Mouse (Mus musculus) adipocyte (in vitro differentiated cells): Measurements from ENCODE around the gene Frrs1.

Experiments
- DNase-seq: peaks from one replicate; pipeline ENCODE4 v3.0.0-alpha.2; 2016; ENCODE audit warnings: low spot score

Frrs1 gene

GRCm38 (mm10) chr3:116914374-116914773 is 55.1 kb downstream of the Frrs1 start:
- DNase-seq: no peak

GRCm38 (mm10) chr3:116914931-116915330 is 55.7 kb downstream of the Frrs1 start:
- peak; percentile 45 for DNase-seq

- DNase-seq: no peak
These were observed 57.8 kb downstream of the Frrs1 start for GRCm38 (mm10) chr3:116917016-116917415.

DNA sequence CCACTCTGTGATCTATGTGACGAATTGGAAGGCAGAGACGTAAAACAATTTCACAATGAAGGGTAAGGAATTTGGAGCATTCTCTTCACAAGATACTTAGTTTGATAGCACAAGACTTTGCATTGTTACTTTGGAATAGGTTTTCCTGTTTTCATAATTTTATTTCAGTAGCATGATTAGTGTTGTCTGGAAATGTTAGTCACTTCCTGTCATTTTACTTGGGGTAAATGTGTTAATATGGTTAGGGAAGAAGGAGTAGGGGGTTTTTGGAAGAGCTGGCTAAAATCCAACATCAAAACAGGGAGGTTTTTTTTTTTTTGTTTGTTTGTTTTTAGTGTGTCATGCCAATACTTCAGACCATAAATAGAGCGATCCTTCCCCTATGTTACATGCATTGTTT is 62.3 kb downstream of the Frrs1 start:
- DNase-seq: no peak

DNA sequence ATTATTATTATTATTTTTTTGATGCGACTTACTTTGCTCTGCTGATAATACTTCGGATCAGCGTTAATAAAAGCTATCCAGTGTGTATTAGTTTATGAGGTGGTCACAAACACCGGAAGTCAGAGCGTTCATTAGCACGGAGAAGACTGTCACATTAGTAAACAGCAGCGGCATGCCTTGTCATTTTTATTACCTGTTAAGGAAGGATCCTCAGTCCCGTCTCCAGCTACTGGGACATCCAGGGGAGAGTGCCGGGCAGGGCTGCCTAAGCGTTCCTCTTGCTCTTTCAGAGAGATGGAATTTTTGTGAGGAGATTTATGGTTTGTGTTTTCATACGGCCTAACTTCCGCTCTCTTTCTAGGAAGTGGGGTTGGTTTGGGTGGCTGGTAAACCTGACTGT is 63.8 kb downstream of the Frrs1 start:
- DNase-seq: no peak

- no peak for DNase-seq
These were observed 69.7 kb downstream of the Frrs1 start for GRCm38 (mm10) chr3:116928994-116929393.

- DNase-seq: no peak
These were observed 73.9 kb downstream of the Frrs1 start for GRCm38 (mm10) chr3:116933158-116933557.

GRCm38 (mm10) chr3:116936934-116937691 is 77.8 kb downstream of the Frrs1 start:
- no peak for DNase-seq

DNA sequence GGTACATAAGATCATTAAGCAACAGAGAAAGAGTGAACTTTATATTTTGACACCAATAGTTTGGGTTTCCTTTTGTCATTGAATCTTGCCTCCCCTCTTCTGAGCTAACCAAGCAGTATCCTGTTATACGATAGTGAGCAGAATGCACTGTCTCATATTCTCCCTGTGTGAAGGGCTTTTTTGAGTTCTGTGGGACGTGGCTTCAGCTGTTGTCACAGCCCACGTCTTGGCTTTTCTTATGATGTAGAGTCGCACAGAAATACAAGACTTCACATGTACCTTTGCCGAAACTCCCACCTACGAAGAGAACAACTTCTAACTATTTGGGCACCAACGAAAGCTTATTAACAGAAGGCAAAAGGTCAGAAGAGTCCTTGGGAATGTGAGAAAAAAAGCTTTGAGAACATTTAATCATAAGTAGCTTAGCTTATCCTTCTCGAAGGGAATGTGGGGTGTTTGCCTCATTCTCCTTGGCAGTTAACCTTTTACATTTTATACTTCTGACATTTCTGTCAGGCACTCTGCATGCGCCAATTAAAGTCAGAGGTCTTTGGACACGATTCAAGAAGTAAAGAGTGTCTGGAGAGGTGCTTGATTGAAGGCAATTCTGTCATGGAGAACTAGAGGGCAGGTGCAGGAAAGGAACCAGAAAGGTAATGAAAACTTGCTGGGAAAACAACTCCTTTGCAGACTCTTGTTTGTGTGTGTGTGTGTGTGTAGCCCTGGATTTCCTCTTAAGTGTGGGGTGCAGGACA is 81.7 kb downstream of the Frrs1 start:
- DNase-seq: peak; percentile 60

DNA sequence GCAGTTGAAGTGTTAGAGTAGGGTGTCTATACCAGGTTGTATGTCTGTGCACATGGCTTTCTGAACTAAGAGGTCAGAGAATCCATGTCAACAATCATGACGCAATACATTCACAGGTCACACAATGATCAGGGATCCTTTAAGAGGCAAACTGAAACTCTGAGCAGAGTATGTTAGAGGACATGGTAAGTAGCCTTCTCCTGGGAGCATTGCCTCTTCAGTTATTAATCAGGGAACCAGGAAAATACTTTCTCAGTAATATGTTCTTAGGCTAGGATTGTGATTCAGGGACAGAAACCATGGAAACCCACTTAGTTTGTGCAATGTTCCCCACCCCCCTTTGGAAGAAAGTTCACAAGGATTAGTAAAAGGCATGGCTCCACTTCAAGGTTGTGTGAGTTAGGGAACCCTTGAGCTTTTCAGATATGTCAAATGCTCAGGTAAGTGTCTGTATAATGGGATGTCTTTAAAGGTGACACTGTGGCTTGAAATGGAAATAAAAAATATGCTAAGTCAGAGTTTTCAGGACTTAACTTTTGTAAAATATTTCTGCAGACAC is 82.4 kb downstream of the Frrs1 start:
- DNase-seq: peak; percentile 57

DNA sequence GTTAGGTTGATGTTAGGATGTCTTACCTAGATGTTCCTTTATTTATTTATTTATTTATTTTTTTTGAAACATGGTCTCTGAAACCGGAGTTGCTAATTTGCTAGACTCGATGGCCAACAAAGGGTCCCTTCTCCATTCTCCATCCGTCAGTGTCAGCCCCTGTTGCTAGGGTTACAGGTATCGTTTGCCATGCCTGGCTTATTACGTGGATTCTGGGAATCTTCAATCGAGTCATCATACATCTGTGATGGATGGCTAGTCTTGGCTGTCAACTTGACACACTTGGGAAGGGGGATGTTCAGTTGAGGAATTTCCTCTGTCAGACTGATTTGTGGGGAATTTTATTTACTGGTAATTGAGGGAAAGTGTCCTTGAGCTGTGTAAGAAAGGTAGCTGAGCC is 83.5 kb downstream of the Frrs1 start:
- no peak for DNase-seq

DNA sequence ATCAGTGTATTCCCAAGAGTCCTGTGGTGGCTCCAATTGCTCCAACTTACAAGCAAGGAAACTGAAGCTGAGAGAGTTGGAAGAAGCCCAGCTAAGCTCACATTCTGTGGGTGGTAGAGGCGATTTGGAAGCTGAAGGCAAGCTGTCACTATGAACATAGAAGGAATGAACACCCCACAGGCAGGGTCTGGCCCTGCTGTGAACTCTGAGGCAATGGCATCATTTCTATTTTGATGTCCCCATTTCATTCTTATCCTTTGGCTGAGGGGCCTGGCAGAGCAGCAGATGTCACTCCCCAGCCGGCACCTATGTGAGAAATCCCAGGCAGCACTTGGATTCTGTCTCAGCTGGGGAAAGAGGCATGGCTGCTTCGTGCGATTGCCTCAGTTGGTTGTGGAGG is 84.2 kb downstream of the Frrs1 start:
- DNase-seq: no peak

- DNase-seq: no peak
These were observed 87.2 kb downstream of the Frrs1 start for GRCm38 (mm10) chr3:116946476-116946875.

- peak; percentile 96 for DNase-seq
These were observed 91.4 kb downstream of the Frrs1 start for GRCm38 (mm10) chr3:116950665-116951115.

DNA sequence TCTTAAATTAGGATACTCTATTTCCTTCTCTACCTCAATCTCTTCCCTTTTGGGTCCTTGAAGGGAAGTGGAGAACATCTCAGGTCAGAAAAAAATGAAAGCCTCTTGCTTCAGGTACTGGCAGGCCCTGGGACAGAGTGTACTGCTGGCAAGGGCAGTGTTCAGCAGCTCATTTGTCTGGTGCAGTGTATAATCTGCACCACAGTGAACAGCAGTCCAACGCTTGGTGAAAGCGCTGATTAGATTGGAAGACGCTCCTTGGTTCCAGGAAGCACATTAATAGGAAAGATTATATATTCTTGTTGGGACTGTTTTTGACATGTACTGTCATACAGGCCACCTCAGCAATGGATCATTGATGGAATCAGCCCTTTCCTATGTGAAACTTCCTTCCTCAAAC is 92.2 kb downstream of the Frrs1 start:
- no peak for DNase-seq

DNA sequence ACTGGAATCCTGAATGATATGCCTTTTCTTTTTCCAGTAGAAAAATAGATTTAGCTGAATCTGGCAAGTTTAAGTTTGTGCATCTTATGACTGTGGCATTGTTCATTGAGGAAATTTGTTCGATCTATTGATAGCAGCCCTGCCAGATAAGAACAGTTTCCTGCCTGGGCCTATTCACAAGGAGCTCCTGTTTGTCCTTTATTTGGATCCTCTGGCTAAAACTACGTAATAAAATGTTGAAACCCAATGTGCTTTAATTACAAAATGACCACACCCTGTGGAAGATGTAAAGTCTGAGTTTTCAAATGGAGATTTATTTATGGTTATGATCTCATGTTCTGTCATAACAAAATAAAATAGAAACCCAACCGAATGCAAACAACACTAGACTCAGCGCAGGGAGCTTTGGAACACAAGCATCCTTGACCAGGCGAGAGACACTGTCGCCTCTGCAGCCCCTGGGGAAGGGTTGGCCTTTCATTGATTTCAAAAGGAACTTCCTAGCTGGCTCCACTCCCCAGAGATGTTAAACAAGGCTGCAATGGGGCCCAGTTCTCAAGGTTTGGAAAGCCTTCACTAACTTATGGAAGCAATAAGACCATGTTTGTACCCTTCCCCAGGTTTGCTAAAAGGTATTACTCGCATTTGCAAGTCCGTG is 93.1 kb downstream of the Frrs1 start:
- no peak for DNase-seq

DNA sequence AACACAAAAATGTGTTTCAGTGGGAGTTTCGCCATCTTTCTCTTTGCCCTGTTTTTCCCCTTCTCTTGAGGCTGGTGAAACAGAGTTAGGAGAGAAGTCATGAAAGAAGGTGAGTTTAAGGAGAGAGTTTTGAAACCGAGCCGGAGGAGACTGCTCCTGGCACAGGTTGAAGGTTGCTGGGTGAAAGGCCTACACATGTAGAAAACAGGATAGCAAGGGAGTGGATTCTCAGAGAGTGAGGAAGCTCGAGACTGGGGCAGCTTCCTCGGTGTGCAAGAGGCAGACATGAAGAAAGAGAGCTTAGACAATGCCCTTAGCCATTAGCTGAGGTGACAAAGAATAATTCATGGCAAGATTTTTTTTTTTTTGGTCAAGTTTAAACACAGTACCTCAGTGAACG is 94.1 kb downstream of the Frrs1 start:
- DNase-seq: no peak

DNA sequence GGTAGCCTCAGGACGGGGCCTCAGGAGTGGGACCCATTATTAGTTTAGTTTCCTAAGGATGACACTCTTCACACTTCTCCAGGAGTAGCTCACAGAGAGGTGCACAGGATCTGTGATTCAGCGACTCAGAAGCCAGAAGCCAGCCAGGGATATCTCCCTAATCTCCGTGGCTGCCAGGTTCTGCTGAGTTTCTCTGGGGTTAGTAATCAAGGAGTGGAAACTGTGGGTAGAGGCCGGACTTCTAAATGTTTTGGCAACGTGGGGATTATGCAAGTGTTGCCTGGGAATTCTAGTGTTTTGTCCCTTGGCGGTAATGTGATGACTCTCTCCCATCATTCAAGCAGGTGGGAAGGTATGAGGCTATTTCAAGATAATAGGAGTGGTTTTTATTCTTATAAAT is 95.8 kb downstream of the Frrs1 start:
- DNase-seq: peak; percentile 51
